Mouse (Mus musculus): ENCODE measurements around the gene Hivep3. TPM values are rescaled to one million over a fixed set of nuclear protein-coding genes. Genes with fewer than 3 reads are reported as not detected.

The Hivep3 gene
- polyA plus RNA-seq, 1 experiment from 2014 or later: 8.9 TPM

- no peak overlapping the region for H3K4me2 ChIP-seq
- H3K4me1 ChIP-seq: 0 out of 2 replicates have a peak, but pooled peaks cover 4% of the 10 kb centered on the region
- no peak overlapping the region for H3K27ac ChIP-seq
- H3K27me3 ChIP-seq: no peaks in the 10 kb centered on the region
- ATAC-seq (replicated peaks; ENCODE audit: low FRiP score): no peak
- 58% methylated on average over 10 of the region's 10 CpGs for WGBS
- no peak overlapping the region for H3K9ac ChIP-seq
- H3K9me3 ChIP-seq (replicated peaks): no peaks in the 10 kb centered on the region
- no peaks in the 10 kb centered on the region for H3K36me3 ChIP-seq
- H3K4me3 ChIP-seq (replicated peaks): no peak overlapping the region
These were observed 290.5 kb downstream of the Hivep3 start for GRCm38 (mm10) chr4:120024071-120024470.

- ATAC-seq (replicated peaks; ENCODE audit: low FRiP score): no peak
- 74% methylated on average over 1 of the region's 1 CpGs for WGBS
- Histone ChIP-seq H3K4me3 (replicated peaks) (no peak overlapping the region), H3K36me3 (no peaks in the 10 kb centered on the region), H3K9ac (no peak overlapping the region), H3K27ac (no peak overlapping the region), H3K27me3 (peaks cover 30% of the 10 kb centered on the region), H3K4me2 (no peak overlapping the region), H3K4me1 (peaks cover 9% of the 10 kb centered on the region; the same call in 1 of the 2 replicates), H3K9me3 (replicated peaks) (no peaks in the 10 kb centered on the region)
These were observed 294.1 kb downstream of the Hivep3 start for GRCm38 (mm10) chr4:120027671-120028070.

GRCm38 (mm10) chr4:120029937-120030336 is 296.4 kb downstream of the Hivep3 start:
- Histone ChIP-seq H3K9me3 (replicated peaks) (no peaks in the 10 kb centered on the region), H3K4me2 (no peak overlapping the region), H3K27ac (no peak overlapping the region), H3K27me3 (peaks cover 53% of the 10 kb centered on the region), H3K4me1 (peaks cover 17% of the 10 kb centered on the region), H3K36me3 (no peaks in the 10 kb centered on the region), H3K4me3 (replicated peaks) (no peak overlapping the region), H3K9ac (no peak overlapping the region)
- 88% methylated on average over 1 of the region's 1 CpGs for WGBS
- ATAC-seq (replicated peaks; ENCODE audit: low FRiP score): no peak

GRCm38 (mm10) chr4:120032320-120032983 is 298.9 kb downstream of the Hivep3 start:
- Histone ChIP-seq H3K4me2 (peak overlapping the region; percentile 100), H3K36me3 (no peaks in the 10 kb centered on the region), H3K9me3 (replicated peaks) (no peaks in the 10 kb centered on the region), H3K27me3 (peaks cover 71% of the 10 kb centered on the region), H3K27ac (no peak overlapping the region), H3K4me1 (peaks cover 17% of the 10 kb centered on the region), H3K4me3 (replicated peaks) (peak overlapping the region; percentile 61), H3K9ac (peak overlapping the region; percentile 42)
- ATAC-seq (replicated peaks; ENCODE audit: low FRiP score): peak; percentile 86
- WGBS: under 1% methylated on average over 37 of the region's 70 CpGs

GRCm38 (mm10) chr4:120032984-120033355 is 299.4 kb downstream of the Hivep3 start:
- Histone ChIP-seq H3K27ac (no peak overlapping the region), H3K4me3 (replicated peaks) (peak overlapping the region; percentile 61), H3K9ac (peak overlapping the region; percentile 42), H3K27me3 (peaks cover 71% of the 10 kb centered on the region), H3K4me2 (peak overlapping the region; percentile 100), H3K4me1 (peaks cover 17% of the 10 kb centered on the region), H3K36me3 (no peaks in the 10 kb centered on the region), H3K9me3 (replicated peaks) (no peaks in the 10 kb centered on the region)
- under 1% methylated on average over 38 of the region's 38 CpGs for WGBS
- 0 out of 2 replicates have a peak, but pooled peaks have one; percentile 17 for ATAC-seq (replicated peaks; ENCODE audit: low FRiP score)

- 85% methylated on average over 4 of the region's 4 CpGs for WGBS
These were observed 302.7 kb downstream of the Hivep3 start for GRCm38 (mm10) chr4:120036294-120036693.

GRCm38 (mm10) chr4:120037007-120037406 is 303.4 kb downstream of the Hivep3 start:
- H3K4me3 ChIP-seq (replicated peaks): no peak overlapping the region
- no peak overlapping the region for H3K27ac ChIP-seq
- H3K36me3 ChIP-seq: no peaks in the 10 kb centered on the region
- H3K9me3 ChIP-seq (replicated peaks): no peaks in the 10 kb centered on the region
- H3K4me2 ChIP-seq: no peak overlapping the region
- H3K27me3 ChIP-seq: peaks cover 48% of the 10 kb centered on the region
- H3K9ac ChIP-seq: no peak overlapping the region
- no peak for ATAC-seq (replicated peaks; ENCODE audit: low FRiP score)
- H3K4me1 ChIP-seq: peaks cover 17% of the 10 kb centered on the region
- 43% methylated on average over 7 of the region's 7 CpGs for WGBS

More at GRCm38 (mm10) chr4:120036294-120036693, 302.7 kb downstream of the Hivep3 start:
- Histone ChIP-seq H3K4me3 (replicated peaks) (no peak overlapping the region), H3K27ac (no peak overlapping the region), H3K4me1 (peaks cover 17% of the 10 kb centered on the region), H3K9ac (no peak overlapping the region), H3K4me2 (no peak overlapping the region), H3K36me3 (no peaks in the 10 kb centered on the region), H3K9me3 (replicated peaks) (no peaks in the 10 kb centered on the region), H3K27me3 (peaks cover 55% of the 10 kb centered on the region)
- no peak for ATAC-seq (replicated peaks; ENCODE audit: low FRiP score)

GRCm38 (mm10) chr4:120041520-120041919 is 307.9 kb downstream of the Hivep3 start:
- Histone ChIP-seq H3K4me3 (replicated peaks) (no peak overlapping the region), H3K27ac (no peak overlapping the region), H3K9ac (no peak overlapping the region), H3K36me3 (no peaks in the 10 kb centered on the region), H3K4me2 (no peak overlapping the region), H3K4me1 (no peaks in the 10 kb centered on the region), H3K9me3 (replicated peaks) (no peaks in the 10 kb centered on the region), H3K27me3 (peaks cover 6% of the 10 kb centered on the region; the same call in 1 of the 2 replicates)
- no peak for ATAC-seq (replicated peaks; ENCODE audit: low FRiP score)
- 83% methylated on average over 2 of the region's 2 CpGs for WGBS

GRCm38 (mm10) chr4:120042480-120042879 is 308.9 kb downstream of the Hivep3 start:
- WGBS: 80% methylated on average over 7 of the region's 7 CpGs
- no peaks in the 10 kb centered on the region for H3K27me3 ChIP-seq
- H3K4me3 ChIP-seq (replicated peaks): no peak overlapping the region
- H3K4me2 ChIP-seq: no peak overlapping the region
- ATAC-seq (replicated peaks; ENCODE audit: low FRiP score): no peak
- no peaks in the 10 kb centered on the region for H3K4me1 ChIP-seq
- H3K9ac ChIP-seq: no peak overlapping the region
- no peaks in the 10 kb centered on the region for H3K9me3 ChIP-seq (replicated peaks)
- no peak overlapping the region for H3K27ac ChIP-seq
- H3K36me3 ChIP-seq: no peaks in the 10 kb centered on the region

- 85% methylated on average over 5 of the region's 5 CpGs for WGBS
- H3K36me3 ChIP-seq: no peaks in the 10 kb centered on the region
- ATAC-seq (replicated peaks; ENCODE audit: low FRiP score): no peak
- no peaks in the 10 kb centered on the region for H3K27me3 ChIP-seq
- no peak overlapping the region for H3K4me3 ChIP-seq (replicated peaks)
- no peak overlapping the region for H3K9ac ChIP-seq
- no peaks in the 10 kb centered on the region for H3K9me3 ChIP-seq (replicated peaks)
- no peaks in the 10 kb centered on the region for H3K4me1 ChIP-seq
- H3K27ac ChIP-seq: no peak overlapping the region
- H3K4me2 ChIP-seq: no peak overlapping the region
These were observed 311.0 kb downstream of the Hivep3 start for GRCm38 (mm10) chr4:120044612-120045011.

GRCm38 (mm10) chr4:120045131-120045537 is 311.6 kb downstream of the Hivep3 start:
- no peak overlapping the region for H3K27ac ChIP-seq
- ATAC-seq (replicated peaks; ENCODE audit: low FRiP score): no peak
- H3K4me1 ChIP-seq: no peaks in the 10 kb centered on the region
- no peaks in the 10 kb centered on the region for H3K9me3 ChIP-seq (replicated peaks)
- H3K9ac ChIP-seq: no peak overlapping the region
- 57% methylated on average over 5 of the region's 5 CpGs for WGBS
- no peaks in the 10 kb centered on the region for H3K27me3 ChIP-seq
- no peaks in the 10 kb centered on the region for H3K36me3 ChIP-seq
- H3K4me2 ChIP-seq: no peak overlapping the region
- H3K4me3 ChIP-seq (replicated peaks): no peak overlapping the region

GRCm38 (mm10) chr4:120045871-120046270 is 312.3 kb downstream of the Hivep3 start:
- H3K4me2 ChIP-seq: no peak overlapping the region
- no peaks in the 10 kb centered on the region for H3K9me3 ChIP-seq (replicated peaks)
- H3K4me3 ChIP-seq (replicated peaks): no peak overlapping the region
- H3K27me3 ChIP-seq: no peaks in the 10 kb centered on the region
- H3K27ac ChIP-seq: no peak overlapping the region
- H3K9ac ChIP-seq: no peak overlapping the region
- 87% methylated on average over 7 of the region's 7 CpGs for WGBS
- no peaks in the 10 kb centered on the region for H3K36me3 ChIP-seq
- no peak for ATAC-seq (replicated peaks; ENCODE audit: low FRiP score)
- no peaks in the 10 kb centered on the region for H3K4me1 ChIP-seq

- 29% methylated on average over 4 of the region's 4 CpGs for WGBS
- no peak overlapping the region for H3K27ac ChIP-seq
- H3K4me1 ChIP-seq: no peaks in the 10 kb centered on the region
- H3K9ac ChIP-seq: no peak overlapping the region
- no peaks in the 10 kb centered on the region for H3K27me3 ChIP-seq
- no peak overlapping the region for H3K4me3 ChIP-seq (replicated peaks)
- no peak overlapping the region for H3K4me2 ChIP-seq
- H3K9me3 ChIP-seq (replicated peaks): no peaks in the 10 kb centered on the region
- no peaks in the 10 kb centered on the region for H3K36me3 ChIP-seq
- ATAC-seq (replicated peaks; ENCODE audit: low FRiP score): no peak
These were observed 313.5 kb downstream of the Hivep3 start for GRCm38 (mm10) chr4:120047060-120047459.

All from kidney, embryonic 15.5 days (tissue).